Mouse (Mus musculus): ENCODE measurements at regions not wholly inside any gene's neighbourhood (a gene's known extent, or its start where the extent isn't known, plus 50 kb on each side); places are given as distances from the start of the nearest gene placed in this dataset.

GRCm38 (mm10) chr4:140383596-140383995, 137.0 kb upstream of the Igsf21 start:
- TF ChIP-seq HCFC1 (IDR thresholded peaks at IDR 0.05; ENCODE audit: borderline replicate concordance, insufficient read depth, low read length): no peak
- TF ChIP-seq ZC3H11A (IDR thresholded peaks at IDR 0.05; ENCODE audit: borderline replicate concordance, low read depth, low read length): no peak
- no peak for TF ChIP-seq MAFK (IDR thresholded peaks at IDR 0.05; ENCODE audit: insufficient read depth, low read depth, low read length)
- TF ChIP-seq CHD2 (IDR thresholded peaks at IDR 0.05; ENCODE audit: low read depth, low read length): no peak
- TF ChIP-seq ZNF384 (IDR thresholded peaks at IDR 0.05; ENCODE audit: low read depth, low read length): no peak

All from ES-E14 (cell line).